Mouse (Mus musculus) CD4-positive, CD25-positive, alpha-beta regulatory T cell, adult 2 months (primary cell): Measurements from ENCODE around the gene Fam102a.

Experiments
- DNase-seq: peaks from one replicate; pipeline ENCODE4 v3.0.0-alpha.2; 2012; ENCODE audit warnings: low read depth, low spot score

Fam102a gene

DNA sequence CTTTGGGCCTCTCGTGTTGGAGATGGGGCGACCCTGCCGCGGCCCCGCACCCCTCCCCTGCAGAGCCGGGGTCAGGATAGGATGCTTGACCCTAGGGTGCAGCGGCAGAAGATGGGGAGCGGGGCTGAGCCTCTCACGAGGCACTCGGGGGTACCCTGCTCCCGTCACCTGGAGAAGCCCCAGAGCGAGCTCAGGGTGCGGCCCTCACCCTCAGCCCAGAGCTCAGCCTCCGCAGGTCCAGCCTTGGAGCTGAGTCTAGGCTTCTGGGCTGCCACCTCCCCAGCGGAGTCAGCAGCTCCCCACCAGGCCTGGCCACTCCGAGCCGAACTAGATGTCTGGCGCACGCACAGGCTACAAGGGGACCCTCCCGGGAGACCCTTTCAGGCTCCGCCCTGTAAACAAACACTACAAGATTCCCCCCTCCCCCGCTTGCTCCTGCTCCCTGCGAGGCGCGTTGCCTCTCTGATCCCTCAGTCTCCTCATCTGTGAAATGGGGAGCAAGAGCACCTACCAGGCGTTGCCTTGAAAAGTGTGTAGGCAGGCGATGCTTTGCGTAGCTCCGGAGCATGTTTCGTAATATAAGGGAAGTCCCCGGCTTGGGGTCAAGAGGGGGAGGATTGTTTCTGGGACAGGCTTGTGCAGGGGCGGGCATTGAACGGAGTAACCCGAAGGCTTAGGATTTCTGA lies 72.3 kb downstream of the Fam102a start:
- peak; percentile 70 for DNase-seq

DNA sequence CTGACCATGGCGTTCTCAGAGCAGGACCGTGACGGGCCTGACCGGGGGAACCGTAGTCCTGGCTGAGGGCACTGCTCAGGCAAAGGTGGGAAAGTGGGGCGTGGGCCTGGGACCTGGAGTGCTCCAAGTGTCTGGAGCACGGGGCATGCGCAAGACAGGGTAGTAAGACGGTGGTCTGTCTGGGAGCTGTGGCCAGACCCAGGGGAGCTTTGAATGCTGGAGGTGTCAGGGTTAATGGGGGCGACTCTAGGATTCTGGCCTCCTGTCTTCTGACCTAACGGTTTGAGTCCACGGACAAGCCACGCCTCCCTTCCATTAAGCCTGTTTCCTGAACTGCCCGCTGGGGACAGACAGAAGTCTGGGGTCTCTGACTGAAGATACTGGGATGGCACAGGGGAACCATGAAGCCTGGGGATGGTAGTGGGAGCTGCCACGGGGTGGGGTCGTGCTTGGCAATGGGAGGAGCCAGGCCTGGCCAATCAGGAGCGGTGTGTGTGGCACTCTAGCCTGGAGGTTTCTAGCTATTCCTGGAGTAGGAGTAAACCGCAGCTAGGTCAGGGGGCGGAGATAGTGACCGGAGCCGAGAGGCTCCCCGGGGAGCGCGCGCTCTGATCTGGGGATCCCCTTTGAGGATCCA lies 73.1 kb downstream of the Fam102a start:
- peak; percentile 44 for DNase-seq

DNA sequence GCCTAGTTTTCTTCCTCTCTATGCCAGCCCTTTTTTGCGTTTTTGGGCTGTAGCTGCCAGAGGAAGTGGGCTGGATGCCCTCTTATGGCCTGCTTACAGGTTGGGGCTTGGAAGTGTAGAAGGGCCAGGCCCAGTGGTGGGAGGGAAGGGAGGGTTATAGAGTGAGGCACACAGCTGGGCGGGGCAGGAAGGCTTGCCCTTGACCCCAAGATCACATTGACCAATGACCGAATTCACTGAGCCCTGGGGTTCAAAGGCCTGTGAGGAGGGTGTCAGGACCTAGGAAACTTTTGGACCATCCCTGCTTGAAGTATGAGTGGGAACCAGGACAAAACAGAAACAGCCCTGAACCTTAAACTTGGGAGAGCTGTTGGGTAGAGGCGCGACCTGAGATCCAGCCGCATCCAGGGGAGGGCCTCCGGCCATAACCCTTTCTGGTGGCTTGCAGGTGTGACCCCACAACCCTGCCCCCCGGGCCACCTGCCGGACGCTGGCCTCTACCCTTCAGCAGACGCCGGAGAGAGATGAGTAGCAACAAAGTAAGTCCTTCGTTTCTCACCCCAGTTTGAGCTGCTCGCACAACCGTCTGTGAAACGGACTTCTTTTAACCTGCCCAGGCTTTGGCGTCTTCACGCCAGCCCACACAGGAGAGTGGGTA lies 73.8 kb downstream of the Fam102a start:
- no peak for DNase-seq

DNA sequence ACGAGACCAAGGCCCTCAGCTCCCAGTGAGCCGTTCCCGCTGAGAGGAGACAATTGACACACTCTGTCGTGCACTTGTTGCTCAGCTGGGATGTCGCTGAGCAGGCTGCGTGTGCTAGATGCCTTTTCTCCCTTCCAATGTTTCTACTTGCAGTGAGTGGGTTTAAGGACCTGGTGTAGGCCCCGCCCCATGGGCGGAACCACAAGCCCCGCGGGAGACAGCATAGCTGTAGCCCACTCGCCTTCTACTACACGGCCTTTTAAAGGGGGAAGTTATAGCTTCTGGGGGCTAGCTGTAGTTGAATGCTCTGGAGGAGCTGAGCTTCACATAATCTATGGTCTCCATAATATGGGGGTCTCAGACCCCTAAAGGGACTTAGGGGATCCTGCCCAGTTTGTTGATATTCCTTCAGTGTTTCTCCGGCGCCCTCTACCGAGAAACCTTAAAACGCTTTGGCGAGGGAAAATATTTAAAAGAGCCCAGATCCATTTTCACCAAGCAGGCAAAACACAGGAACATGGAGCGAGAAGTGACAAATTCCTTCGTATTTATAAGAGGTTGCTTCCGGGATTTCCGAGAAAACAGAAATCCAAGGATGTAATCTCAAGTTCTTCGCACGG lies 75.6 kb downstream of the Fam102a start:
- DNase-seq, result peak; percentile 36

DNA sequence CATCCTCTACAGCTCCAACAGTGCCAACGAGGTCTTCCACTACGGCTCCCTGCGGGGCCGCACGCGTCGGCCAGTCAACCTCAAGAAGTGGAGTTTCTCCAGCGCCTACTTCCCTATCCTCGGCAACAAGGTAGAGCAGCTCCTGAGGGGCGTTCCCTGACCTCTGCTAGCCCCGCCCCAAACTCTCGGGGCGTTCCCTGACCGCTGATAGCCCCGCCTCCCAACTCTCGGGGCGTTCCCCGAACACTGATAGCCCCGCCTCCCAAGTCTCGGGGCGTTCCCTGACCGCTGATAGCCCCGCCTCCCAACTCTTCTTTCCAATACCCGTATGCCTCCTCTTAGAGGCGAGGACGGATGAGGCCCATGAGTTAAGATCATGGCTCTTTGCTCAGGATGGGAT lies 77.1 kb downstream of the Fam102a start:
- no peak for DNase-seq

DNA sequence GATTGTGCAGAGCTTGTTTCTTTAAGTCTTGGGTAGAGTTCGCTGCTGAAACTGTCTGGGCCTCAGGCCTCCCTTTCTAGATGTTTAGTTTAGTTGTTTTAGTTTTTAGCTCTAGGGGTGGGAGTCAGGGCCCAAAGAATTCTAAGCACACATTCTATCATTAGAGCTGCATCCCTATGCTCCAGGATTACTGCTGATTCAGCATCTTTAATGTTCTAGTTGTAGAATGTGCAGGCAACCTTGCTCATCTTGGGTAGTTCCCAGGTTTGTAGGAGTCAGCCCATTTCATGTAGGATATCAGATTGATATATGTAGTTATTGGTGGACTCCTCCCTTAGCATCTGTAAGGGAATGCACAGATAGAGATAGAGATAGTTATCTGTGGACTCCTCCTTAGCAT lies 82.0 kb downstream of the Fam102a start:
- DNase-seq, result no peak

DNA sequence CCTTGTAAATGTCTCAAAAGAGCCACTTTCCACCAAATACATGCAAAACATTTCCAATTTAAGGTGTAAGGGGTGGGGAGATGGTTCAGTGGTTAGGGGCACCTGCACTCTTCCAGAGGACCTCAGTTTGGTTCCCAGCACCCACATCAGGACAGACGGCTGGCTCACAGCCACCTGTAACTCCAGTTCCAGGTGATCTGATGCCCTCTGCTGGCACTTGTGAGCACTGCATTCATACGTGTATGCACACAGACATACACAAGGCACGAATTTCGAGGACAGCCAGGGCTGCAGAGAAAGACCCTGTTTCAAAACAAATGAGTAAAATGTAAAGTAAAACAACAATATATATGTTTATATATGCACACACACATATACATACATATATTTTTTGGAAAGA lies 82.5 kb downstream of the Fam102a start:
- peak; percentile 45 for DNase-seq

DNA sequence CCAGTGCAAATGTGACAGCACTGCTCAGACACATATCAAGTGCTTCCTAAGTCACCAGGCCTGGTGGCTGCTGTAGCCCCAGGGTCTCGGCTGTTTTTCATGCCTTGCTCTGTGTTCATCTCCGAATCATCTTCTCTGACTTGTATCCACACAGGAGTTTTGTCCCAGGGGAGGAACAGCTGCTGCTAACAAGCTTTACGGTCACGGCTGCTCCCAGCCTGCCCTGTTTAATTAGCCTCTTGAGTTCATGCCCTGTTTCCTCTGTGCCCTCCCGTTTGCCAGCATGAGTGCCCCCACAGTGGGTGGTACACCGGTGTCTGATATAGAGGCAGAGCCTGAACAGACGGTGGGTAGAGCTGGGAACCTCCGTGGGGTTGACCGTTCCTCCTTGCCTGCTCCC lies 82.9 kb downstream of the Fam102a start:
- DNase-seq, result no peak
